Mouse (Mus musculus) bone marrow, adult 2 months (tissue): ENCODE measurements around the gene Cenph. TPM values are rescaled to one million over a fixed set of nuclear protein-coding genes. Genes with fewer than 3 reads are reported as not detected.
A peak's percentile ranks its signal among the peaks of the same experiment; 100 is the strongest.

Source experiments
- H3K27ac ChIP-seq: fragments of 200-500 bp; 2 replicates; pipeline ENCODE4 v1.5.1; 2012; ENCODE audit warnings: low read depth, mild to moderate bottlenecking, control low read depth, inconsistent platforms, low read length; ENCODE audit not compliant: control insufficient read depth, poor library complexity, insufficient read depth
- H3K4me1 ChIP-seq: fragments of 200-500 bp; 2 replicates; pipeline ENCODE4 v1.6.1; 2011; ENCODE audit warnings: low read length; ENCODE audit not compliant: control insufficient read depth, insufficient read depth
- H3K4me3 ChIP-seq: fragments of 200-500 bp; replicated peaks from 2 replicates; pipeline ENCODE3; 2011; ENCODE audit warnings: mild to moderate bottlenecking, low read depth, low read length, control low read depth; ENCODE audit not compliant: control insufficient read depth
- CTCF ChIP-seq: fragments of 200-500 bp; IDR thresholded peaks from 2 replicates; pipeline ENCODE4 v1.5.1; 2011; ENCODE audit warnings: low read length, control low read depth; ENCODE audit not compliant: control insufficient read depth, insufficient read depth
- POLR2A ChIP-seq: fragments of 200-500 bp; IDR thresholded peaks from 2 replicates; pipeline ENCODE4 v1.6.1; 2011; ENCODE audit warnings: low read depth, mild to moderate bottlenecking, control low read depth, low read length, borderline replicate concordance; ENCODE audit not compliant: control insufficient read depth
- WGBS: fragments of 180-500 bp; shearing (Covaris S2); methylation state at CpG from one replicate; pipeline ENCODE4 v1.1.7; 2018; 5-methylcytosine and 5-hydroxymethylcytosine counted together
- polyA plus RNA-seq: library from polyadenylated mRNA; stranded (reverse); fragments of >200 nt; gene quantifications from 2 replicates; pipeline ENCODE4 v1.2.4, GENCODE M21; 2011; ENCODE audit warnings: low replicate concordance; ENCODE audit not compliant: missing spikeins, insufficient read depth, insufficient read length

Cenph gene
- polyA plus RNA-seq, 1 experiment, result 67.5 TPM

DNA sequence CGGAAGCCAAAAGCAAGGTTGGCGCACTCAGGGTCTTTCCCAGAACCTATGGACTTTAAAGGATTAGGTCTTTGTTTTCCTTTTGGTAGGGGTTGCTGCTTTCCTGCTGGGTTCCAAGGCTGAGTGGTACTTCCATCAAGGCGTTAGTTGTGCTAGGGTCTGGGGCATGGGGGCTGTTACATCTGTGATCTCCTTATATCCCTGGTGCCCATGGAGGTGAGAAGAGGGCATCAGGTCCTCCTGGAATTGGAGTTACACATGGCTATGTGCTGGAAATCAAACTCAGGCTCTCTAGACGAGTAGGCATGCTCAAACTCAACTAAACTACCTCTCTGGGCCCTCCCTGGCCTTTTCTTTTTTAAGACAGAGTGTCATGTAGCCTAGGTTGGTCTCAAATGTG is 21.5 kb downstream of the Cenph start:
- TF ChIP-seq CTCF (no peak), POLR2A (no peak)
- Histone ChIP-seq H3K4me1 (no peaks in the 10 kb centered on the region; the same call in none of the 2 replicates), H3K4me3 (no peak overlapping the region), H3K27ac (no peak overlapping the region)
- WGBS, result 88% methylated on average over 4 of the region's 4 CpGs

DNA sequence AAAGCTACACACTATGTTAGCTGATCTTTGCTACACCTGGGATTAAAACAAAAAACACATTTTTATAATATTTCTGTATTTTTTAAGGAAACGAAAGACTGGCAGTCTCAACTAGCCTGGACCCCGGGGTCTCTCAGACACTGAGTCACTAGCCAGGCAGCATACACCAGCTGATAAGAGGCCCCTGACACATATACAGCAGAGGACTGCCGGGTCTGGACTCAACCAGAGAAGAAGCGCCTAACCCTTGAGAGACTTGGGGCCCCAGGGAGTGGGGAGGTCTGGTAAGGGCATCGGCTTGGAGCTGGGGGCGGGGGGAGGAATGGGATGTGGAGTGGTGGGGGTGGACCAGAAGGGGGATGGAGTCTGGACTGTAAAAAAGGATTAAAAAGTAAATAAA is 22.7 kb downstream of the Cenph start:
- Histone ChIP-seq H3K27ac (no peak overlapping the region), H3K4me3 (no peak overlapping the region), H3K4me1 (no peaks in the 10 kb centered on the region; the same call in none of the 2 replicates)
- 76% methylated on average over 6 of the region's 6 CpGs for WGBS
- TF ChIP-seq CTCF (no peak), POLR2A (no peak)

DNA sequence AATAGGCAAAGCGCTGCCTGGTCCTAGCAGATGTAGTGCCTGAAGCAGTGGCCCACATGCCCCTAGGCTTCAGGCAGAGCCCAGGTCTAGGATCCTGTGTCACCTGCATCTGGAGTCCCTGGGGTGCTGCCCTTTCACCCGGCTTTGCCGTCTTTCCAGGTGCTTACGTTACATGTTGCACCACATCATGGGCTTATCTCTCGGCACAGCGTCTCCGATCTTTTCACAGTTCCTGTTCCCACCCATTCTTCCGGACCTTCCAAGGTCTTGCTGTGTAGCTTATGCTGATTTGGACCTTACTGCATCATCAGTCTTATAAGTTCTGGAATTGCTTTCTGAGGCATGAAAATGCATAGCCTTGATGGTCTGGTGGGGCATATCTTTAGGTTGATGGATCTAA is 23.2 kb downstream of the Cenph start:
- TF ChIP-seq POLR2A, result no peak
- TF ChIP-seq CTCF, result no peak
- Histone ChIP-seq H3K4me1 (no peaks in the 10 kb centered on the region; the same call in none of the 2 replicates), H3K27ac (no peak overlapping the region), H3K4me3 (no peak overlapping the region)
- WGBS, result 84% methylated on average over 8 of the region's 8 CpGs

DNA sequence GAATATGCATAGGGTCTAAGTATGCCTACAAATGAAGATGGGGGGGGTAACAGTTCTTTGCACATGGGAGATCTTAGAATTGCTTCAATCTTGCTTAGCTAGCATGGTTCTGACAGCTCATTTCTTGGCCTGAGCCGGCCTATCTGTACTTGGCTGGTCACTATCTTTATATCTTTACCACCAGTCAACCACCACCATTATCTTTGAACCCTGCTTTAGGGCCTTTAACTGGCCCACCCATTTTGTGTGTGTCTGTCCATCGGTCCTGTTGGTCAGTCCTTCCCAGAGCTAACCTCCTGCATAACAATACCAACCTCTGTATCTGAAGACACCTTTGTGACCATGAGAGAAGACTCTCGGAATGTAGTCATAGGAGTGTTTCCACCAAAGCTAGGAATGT is 24.3 kb downstream of the Cenph start:
- 73% methylated on average over 3 of the region's 3 CpGs for WGBS
- Histone ChIP-seq H3K27ac (no peak overlapping the region), H3K4me1 (no peaks in the 10 kb centered on the region; the same call in none of the 2 replicates), H3K4me3 (no peak overlapping the region)
- TF ChIP-seq POLR2A (no peak), CTCF (no peak)

DNA sequence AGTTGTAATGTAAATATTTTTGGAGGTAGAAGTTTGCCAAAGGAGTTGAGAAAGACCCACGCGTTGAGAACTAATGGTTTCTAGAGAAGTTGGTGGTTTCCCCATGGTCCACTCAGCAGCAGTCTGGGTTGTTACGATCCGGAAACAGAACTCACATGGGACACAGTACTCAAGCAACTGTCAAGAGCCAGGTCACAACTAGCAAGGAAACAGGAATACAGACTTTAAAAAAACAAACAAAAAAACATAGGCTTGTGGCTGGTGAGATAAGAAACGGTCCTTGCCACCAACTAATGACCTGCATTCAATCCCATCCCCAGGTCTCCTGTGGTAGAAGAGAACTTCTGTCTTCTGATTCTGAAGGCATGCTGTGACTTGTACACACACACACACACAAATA is 24.9 kb downstream of the Cenph start:
- Histone ChIP-seq H3K27ac (no peak overlapping the region; the same call in 1 of the 2 replicates), H3K4me1 (no peaks in the 10 kb centered on the region; the same call in none of the 2 replicates), H3K4me3 (no peak overlapping the region)
- WGBS, result 15% methylated on average over 5 of the region's 5 CpGs
- no peak for TF ChIP-seq POLR2A
- TF ChIP-seq CTCF, result no peak

DNA sequence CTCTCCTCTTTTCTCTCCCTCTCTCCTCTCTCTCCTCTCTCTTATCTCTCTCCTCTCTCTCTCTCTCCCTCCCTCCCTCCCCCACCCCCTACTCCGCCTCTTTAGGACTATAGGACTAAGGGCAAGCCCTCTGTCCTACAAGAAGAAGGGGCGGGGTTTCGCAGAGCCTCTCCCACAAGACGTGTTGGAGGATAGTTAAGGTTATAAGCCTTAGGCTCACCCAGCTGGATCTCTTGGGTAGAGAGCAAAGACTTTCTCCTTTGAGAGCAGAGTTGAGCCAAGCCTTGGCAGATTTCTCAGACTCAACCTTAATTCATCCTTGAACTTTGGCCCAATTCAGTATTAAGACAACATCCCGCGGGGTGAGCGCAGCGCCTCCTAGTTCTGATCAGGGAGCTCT is 27.1 kb downstream of the Cenph start:
- Histone ChIP-seq H3K27ac (no peak overlapping the region), H3K4me1 (no peaks in the 10 kb centered on the region; the same call in none of the 2 replicates), H3K4me3 (no peak overlapping the region)
- TF ChIP-seq CTCF, result no peak
- no peak for TF ChIP-seq POLR2A
- 81% methylated on average over 8 of the region's 8 CpGs for WGBS

DNA sequence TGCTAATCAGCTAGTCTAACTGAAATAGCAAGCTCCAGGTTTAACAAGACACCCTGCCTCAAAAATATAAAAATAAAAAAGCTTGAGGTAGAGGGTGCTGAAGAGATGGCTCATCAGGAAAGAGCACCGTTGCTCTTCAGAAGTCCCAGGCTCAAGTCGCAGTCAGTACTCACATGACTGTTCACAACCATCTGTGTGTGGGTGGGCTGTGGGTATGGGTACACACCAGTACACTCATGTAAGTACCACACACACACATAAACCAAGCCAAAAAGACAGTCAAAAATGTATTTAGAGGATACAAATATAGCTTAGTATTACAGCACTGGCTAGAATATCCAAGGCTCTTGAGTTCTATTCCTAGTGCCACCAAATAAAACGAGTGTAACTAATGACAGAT is 29.6 kb downstream of the Cenph start:
- Histone ChIP-seq H3K4me1 (no peaks in the 10 kb centered on the region; the same call in 1 of the 2 replicates), H3K27ac (no peak overlapping the region), H3K4me3 (no peak overlapping the region)
- TF ChIP-seq POLR2A, result no peak
- TF ChIP-seq CTCF, result no peak
- 84% methylated on average over 3 of the region's 3 CpGs for WGBS

DNA sequence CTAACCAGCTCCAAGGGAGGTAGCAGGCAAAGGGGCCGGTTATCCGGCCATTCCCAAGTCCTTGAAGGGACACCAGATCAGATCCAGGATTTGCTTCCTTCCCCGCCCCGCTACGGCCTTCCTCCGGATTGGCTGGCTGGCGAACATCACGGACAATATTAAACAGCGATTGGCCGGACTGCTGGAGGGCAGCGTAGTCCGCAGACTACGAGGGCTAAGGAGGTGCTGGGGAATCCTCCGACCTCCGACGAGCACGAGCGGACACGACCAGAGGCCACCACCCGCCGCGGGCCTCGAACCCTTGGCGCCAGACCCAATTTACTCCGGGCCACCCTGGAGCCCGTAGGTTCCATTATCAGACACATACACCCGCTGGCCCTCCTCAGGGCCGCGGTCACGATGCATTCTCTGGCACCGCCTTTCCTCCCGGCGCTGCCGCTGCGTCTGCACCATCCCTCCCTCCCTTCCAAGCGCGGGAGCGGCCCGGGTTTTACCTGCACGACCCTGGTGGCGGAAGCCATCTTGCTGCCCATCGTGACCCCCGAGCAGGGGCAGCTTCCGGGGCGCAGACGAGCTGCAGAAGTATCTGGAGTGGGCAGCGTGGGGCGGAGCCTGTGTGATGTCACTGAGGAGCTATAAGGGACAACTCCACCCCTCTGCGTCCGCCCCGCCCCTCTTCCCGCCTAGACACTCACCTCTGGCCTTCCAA is 31.5 kb downstream of the Cenph start, which contains the start of gene Mrps36:
Mrps36 (minus strand) TSS at position 624 of the 709 bp plus-strand sequence.
- peak within 1 kb of the TSS; percentile 85 for H3K27ac ChIP-seq
- peak within 1 kb of the TSS; percentile 93 for H3K4me3 ChIP-seq
- under 1% methylated on average over 52 of the region's 52 CpGs for WGBS
- no peaks in the 10 kb centered on the region for H3K4me1 ChIP-seq
- TF ChIP-seq POLR2A, result peak; percentile 69; the same call in 1 of the 2 replicates
- TF ChIP-seq CTCF, result no peak
